Mouse (Mus musculus): Measurements from ENCODE around the gene Gm21762. TPM values are rescaled to one million over a fixed set of nuclear protein-coding genes. Genes with fewer than 3 reads are reported as not detected.

Gene Gm21762
- total RNA-seq, 2 experiments from 2014 or later = not detected

Other genes with a start within 250 kb of the Gm21762 start
- gene Gm36079, start 188.9 kb downstream of the Gm21762 start, total RNA-seq (2021) = not detected
- gene Gm21188, start 163.8 kb downstream of the Gm21762 start, total RNA-seq (2021) = under 1 TPM; 0.13 to 0.22 TPM
- not detected for gene Gm20767, start 75.7 kb downstream of the Gm21762 start, total RNA-seq (2021)
- gene Gm21818, start 43.5 kb downstream of the Gm21762 start, total RNA-seq (2021) = not detected
- not detected for gene Gm21731, start 23.2 kb upstream of the Gm21762 start, total RNA-seq (2021)
- gene AF067061, start 47.2 kb upstream of the Gm21762 start, total RNA-seq (2021) = not detected
- gene BC147527, start 84.4 kb upstream of the Gm21762 start, total RNA-seq (2021) = not detected
- gene Tcstv3, start 100.9 kb upstream of the Gm21762 start, total RNA-seq (2021) = not detected

All from gastrocnemius, adult 2 months (tissue).